Mouse (Mus musculus): ENCODE measurements around the gene Prss53. TPM values are rescaled to one million over a fixed set of nuclear protein-coding genes. Genes with fewer than 3 reads are reported as not detected.

Gene Prss53
- polyA plus RNA-seq, 1 experiment from 2014 or later: 1.8 TPM

DNA sequence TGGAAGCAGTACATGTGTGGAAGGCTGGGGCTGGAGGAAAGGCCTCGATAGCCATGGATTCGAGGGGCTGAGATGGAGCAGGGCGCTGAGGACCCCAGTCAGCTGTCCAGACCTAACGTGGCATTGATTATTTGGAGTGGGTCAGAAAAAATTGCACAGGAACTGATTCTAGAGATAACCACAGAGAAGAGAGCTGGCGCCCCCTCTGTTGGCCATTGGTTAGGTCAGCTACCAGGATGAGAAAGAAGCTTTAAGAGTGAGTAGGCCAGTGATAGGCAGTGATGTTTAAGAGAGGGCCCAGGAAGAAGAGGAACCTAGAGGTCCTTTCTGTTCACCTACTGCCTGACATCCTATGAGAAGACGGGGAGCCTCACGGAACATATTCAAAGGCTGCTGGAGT, 28.5 kb upstream of the Prss53 start:
- Histone ChIP-seq H3K27me3 (ENCODE audit: control insufficient read depth, insufficient read depth, low read length) (no peaks in the 10 kb centered on the region), H3K4me1 (ENCODE audit: control insufficient read depth, insufficient read depth, low read length) (peaks cover 5% of the 10 kb centered on the region), H3K9ac (ENCODE audit: low read length) (no peak overlapping the region), H3K27ac (ENCODE audit: low read length) (no peak overlapping the region), H3K36me3 (ENCODE audit: control insufficient read depth, insufficient read depth, low read length) (peaks cover 8% of the 10 kb centered on the region; the same call in 1 of the 2 replicates), H3K4me2 (ENCODE audit: low read depth, low read length) (no peak overlapping the region), H3K9me3 (replicated peaks; ENCODE audit: control insufficient read depth, low read length) (no peaks in the 10 kb centered on the region), H3K4me3 (replicated peaks; ENCODE audit: low read length) (no peak overlapping the region)
- WGBS: 74% methylated on average over 7 of the region's 7 CpGs
- no peak for ATAC-seq (ENCODE audit: insufficient read depth, low FRiP score)

DNA sequence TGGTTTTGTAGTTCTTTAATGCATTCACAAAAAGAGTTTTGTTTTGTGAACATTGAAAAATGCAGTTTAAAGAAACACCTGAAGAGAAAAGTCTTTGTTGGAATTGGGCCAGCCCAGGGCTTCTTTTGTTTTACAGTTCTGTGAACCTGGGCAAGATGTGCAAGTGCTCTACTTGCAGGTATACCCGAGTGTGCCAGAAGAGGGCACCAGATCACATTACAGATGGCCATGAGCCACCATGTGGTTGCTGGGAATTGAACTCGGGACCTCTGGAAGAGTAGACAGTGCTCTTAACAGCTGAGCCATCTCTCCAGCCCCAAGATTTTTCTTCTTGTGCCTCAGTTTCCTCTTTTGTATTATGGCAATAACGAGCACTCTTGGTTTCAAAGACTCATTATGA, 27.4 kb upstream of the Prss53 start:
- 56% methylated on average over 3 of the region's 3 CpGs for WGBS
- Histone ChIP-seq H3K4me2 (ENCODE audit: low read depth, low read length) (no peak overlapping the region), H3K9me3 (replicated peaks; ENCODE audit: control insufficient read depth, low read length) (no peaks in the 10 kb centered on the region)

DNA sequence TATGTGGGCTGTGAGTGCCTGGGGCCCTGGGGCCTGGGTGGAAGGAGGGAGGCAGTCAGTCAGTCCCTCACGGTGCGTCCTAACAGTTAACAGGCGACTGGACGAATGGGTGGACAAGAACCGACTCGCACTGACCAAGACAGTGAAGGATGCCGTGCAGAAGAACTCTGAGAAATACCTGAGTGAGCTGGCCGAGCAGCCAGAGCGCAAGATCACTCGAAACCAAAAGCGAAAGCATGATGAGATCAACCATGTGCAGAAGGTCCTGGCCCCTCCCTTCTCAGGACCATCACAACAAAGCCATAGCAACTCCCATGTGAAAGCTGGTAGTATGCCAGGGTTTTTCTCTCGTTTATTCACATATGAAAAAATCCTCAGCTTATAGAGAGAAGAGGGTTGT, 24.5 kb upstream of the Prss53 start:
- peaks cover 8% of the 10 kb centered on the region for H3K4me1 ChIP-seq (ENCODE audit: control insufficient read depth, insufficient read depth, low read length)
- H3K27ac ChIP-seq (ENCODE audit: low read length): no peak overlapping the region
- H3K9me3 ChIP-seq (replicated peaks; ENCODE audit: control insufficient read depth, low read length): no peaks in the 10 kb centered on the region
- H3K36me3 ChIP-seq (ENCODE audit: control insufficient read depth, insufficient read depth, low read length): peaks cover 8% of the 10 kb centered on the region; the same call in 1 of the 2 replicates
- no peak overlapping the region for H3K9ac ChIP-seq (ENCODE audit: low read length)
- no peaks in the 10 kb centered on the region for H3K27me3 ChIP-seq (ENCODE audit: control insufficient read depth, insufficient read depth, low read length)
- H3K4me3 ChIP-seq (replicated peaks; ENCODE audit: low read length): no peak overlapping the region
- 91% methylated on average over 12 of the region's 12 CpGs for WGBS
- ATAC-seq (ENCODE audit: insufficient read depth, low FRiP score): no peak
- no peak overlapping the region for H3K4me2 ChIP-seq (ENCODE audit: low read depth, low read length)

More for the DNA sequence above, 27.4 kb upstream of the Prss53 start:
- no peaks in the 10 kb centered on the region for H3K27me3 ChIP-seq (ENCODE audit: control insufficient read depth, insufficient read depth, low read length)
- H3K27ac ChIP-seq (ENCODE audit: low read length): no peak overlapping the region
- no peak for ATAC-seq (ENCODE audit: insufficient read depth, low FRiP score)
- no peak overlapping the region for H3K4me3 ChIP-seq (replicated peaks; ENCODE audit: low read length)
- H3K36me3 ChIP-seq (ENCODE audit: control insufficient read depth, insufficient read depth, low read length): peaks cover 8% of the 10 kb centered on the region; the same call in 1 of the 2 replicates
- peaks cover 6% of the 10 kb centered on the region; the same call in 1 of the 2 replicates for H3K4me1 ChIP-seq (ENCODE audit: control insufficient read depth, insufficient read depth, low read length)
- no peak overlapping the region for H3K9ac ChIP-seq (ENCODE audit: low read length)

DNA sequence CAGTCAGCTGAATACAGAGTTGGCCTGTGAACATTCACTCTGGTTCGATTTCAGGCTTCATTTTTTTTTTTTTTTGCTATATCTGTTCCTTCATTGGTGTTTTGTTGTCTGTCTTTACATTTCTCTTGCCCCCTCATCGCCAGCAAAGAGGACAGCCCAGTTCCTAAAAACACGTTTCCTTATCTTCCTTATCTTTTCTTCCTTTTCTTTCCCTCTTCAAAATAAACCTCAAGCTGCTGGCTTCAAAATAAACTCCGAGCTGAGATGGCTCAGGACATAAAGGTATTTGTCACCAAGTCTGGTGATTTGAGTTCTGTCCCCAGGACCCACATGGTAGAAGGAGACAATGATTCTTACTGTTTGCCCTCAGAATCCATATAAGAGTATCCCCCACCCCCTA, 22.2 kb upstream of the Prss53 start:
- Histone ChIP-seq H3K9me3 (replicated peaks; ENCODE audit: control insufficient read depth, low read length) (no peaks in the 10 kb centered on the region), H3K4me1 (ENCODE audit: control insufficient read depth, insufficient read depth, low read length) (peaks cover 8% of the 10 kb centered on the region), H3K9ac (ENCODE audit: low read length) (peak overlapping the region; percentile 93), H3K4me3 (replicated peaks; ENCODE audit: low read length) (peak overlapping the region; percentile 99), H3K27ac (ENCODE audit: low read length) (peak overlapping the region; percentile 94), H3K4me2 (ENCODE audit: low read depth, low read length) (peak overlapping the region; percentile 88), H3K36me3 (ENCODE audit: control insufficient read depth, insufficient read depth, low read length) (peaks cover 14% of the 10 kb centered on the region), H3K27me3 (ENCODE audit: control insufficient read depth, insufficient read depth, low read length) (no peaks in the 10 kb centered on the region)
- WGBS: 12% methylated on average over 4 of the region's 4 CpGs
- ATAC-seq (ENCODE audit: insufficient read depth, low FRiP score): no peak

DNA sequence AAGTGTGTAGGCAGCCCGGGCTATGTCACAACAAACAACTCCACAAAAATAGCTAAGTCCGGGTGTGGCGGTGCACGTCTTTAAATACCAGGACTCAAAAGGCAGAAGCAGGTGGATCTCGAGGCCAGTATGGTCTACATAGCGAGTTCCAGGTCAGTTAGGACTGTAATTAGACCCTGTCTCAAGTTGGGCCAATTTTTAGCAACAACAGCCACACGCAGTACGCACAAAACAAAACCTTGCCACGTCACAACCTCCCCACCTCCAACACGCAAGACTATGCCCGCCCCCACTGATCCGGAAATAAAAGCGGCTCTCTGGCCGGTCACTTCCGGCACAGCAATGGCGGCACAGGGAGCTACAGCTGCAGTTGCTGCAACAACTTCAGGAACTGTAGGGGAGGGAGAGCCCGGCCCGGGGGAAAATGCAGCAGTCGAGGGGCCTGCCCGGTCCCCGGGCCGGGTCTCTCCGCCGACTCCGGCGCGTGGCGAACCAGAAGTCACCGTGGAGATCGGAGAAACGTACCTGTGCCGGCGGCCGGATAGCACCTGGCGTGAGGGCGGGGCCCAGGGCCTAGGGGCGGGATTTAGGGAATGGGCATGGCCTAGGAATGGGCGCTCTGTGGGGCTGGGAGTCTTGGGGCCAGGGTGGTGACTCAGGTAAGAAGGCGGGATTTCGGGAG, 21.6 kb upstream of the Prss53 start, which contains the start of gene Kat8:
TSS of gene Kat8 (plus strand) at position 327 of the 682 bp plus-strand sequence.
- Histone ChIP-seq H3K9ac (ENCODE audit: low read length) (peak within 1 kb of the TSS; percentile 93), H3K36me3 (ENCODE audit: control insufficient read depth, insufficient read depth, low read length) (peaks cover 19% of the 10 kb centered on the region), H3K4me3 (replicated peaks; ENCODE audit: low read length) (peak within 1 kb of the TSS; percentile 99), H3K4me1 (ENCODE audit: control insufficient read depth, insufficient read depth, low read length) (peaks cover 8% of the 10 kb centered on the region), H3K4me2 (ENCODE audit: low read depth, low read length) (peak within 1 kb of the TSS; percentile 88), H3K27me3 (ENCODE audit: control insufficient read depth, insufficient read depth, low read length) (no peaks in the 10 kb centered on the region), H3K9me3 (replicated peaks; ENCODE audit: control insufficient read depth, low read length) (no peaks in the 10 kb centered on the region), H3K27ac (ENCODE audit: low read length) (peak within 1 kb of the TSS; percentile 94)
- under 1% methylated on average over 40 of the region's 40 CpGs for WGBS
- ATAC-seq (ENCODE audit: insufficient read depth, low FRiP score): peak; percentile 95

DNA sequence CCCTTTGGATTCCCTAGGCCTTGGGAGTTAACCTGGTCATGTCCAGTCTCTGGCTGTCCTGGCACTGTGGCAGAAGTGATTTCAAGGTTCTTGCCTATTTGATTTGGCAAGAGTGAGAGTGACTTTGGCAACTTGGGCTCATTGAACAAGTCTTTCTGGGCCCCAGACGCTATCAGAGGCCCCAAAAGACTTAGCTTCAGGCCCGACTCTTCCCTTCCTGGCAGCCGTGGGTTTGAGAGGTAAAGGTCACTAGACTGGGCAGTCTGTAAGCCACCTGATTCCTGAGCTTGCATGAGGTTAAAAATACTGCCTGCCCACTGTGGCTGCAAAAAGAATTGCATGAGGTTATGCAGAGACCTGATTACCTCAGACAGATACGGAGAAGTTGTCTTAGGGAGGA, 17.9 kb upstream of the Prss53 start:
- no peak overlapping the region for H3K27ac ChIP-seq (ENCODE audit: low read length)
- no peak overlapping the region for H3K4me2 ChIP-seq (ENCODE audit: low read depth, low read length)
- peaks cover 17% of the 10 kb centered on the region for H3K4me1 ChIP-seq (ENCODE audit: control insufficient read depth, insufficient read depth, low read length)
- H3K4me3 ChIP-seq (replicated peaks; ENCODE audit: low read length): no peak overlapping the region
- H3K9me3 ChIP-seq (replicated peaks; ENCODE audit: control insufficient read depth, low read length): no peaks in the 10 kb centered on the region
- no peak for ATAC-seq (ENCODE audit: insufficient read depth, low FRiP score)
- WGBS: 88% methylated on average over 4 of the region's 4 CpGs
- no peak overlapping the region for H3K9ac ChIP-seq (ENCODE audit: low read length)
- H3K36me3 ChIP-seq (ENCODE audit: control insufficient read depth, insufficient read depth, low read length): peaks cover 26% of the 10 kb centered on the region
- H3K27me3 ChIP-seq (ENCODE audit: control insufficient read depth, insufficient read depth, low read length): no peaks in the 10 kb centered on the region

DNA sequence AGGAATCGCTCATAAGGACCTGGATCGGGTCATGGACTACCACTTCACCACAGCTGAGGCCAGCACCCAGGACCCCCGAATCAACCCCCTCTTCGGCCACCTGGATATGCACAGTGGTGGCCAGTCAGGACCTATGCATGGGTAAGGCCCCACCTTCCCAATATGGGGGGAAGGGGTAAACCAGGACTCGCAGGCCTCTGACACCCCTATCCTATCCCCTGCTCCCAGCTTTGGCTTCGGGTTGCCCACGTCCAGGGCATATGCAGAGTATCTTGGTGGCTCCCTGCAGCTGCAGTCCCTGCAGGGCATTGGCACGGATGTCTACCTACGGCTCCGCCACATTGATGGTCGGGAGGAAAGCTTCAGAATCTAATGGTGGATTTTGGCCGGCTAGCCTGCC, 17.2 kb upstream of the Prss53 start:
- WGBS: 94% methylated on average over 12 of the region's 12 CpGs
- peaks cover 13% of the 10 kb centered on the region for H3K4me1 ChIP-seq (ENCODE audit: control insufficient read depth, insufficient read depth, low read length)
- H3K27me3 ChIP-seq (ENCODE audit: control insufficient read depth, insufficient read depth, low read length): no peaks in the 10 kb centered on the region
- H3K4me2 ChIP-seq (ENCODE audit: low read depth, low read length): no peak overlapping the region
- no peak overlapping the region for H3K4me3 ChIP-seq (replicated peaks; ENCODE audit: low read length)
- no peak for ATAC-seq (ENCODE audit: insufficient read depth, low FRiP score)
- H3K27ac ChIP-seq (ENCODE audit: low read length): no peak overlapping the region
- no peaks in the 10 kb centered on the region for H3K9me3 ChIP-seq (replicated peaks; ENCODE audit: control insufficient read depth, low read length)
- no peak overlapping the region for H3K9ac ChIP-seq (ENCODE audit: low read length)
- peaks cover 26% of the 10 kb centered on the region for H3K36me3 ChIP-seq (ENCODE audit: control insufficient read depth, insufficient read depth, low read length)

DNA sequence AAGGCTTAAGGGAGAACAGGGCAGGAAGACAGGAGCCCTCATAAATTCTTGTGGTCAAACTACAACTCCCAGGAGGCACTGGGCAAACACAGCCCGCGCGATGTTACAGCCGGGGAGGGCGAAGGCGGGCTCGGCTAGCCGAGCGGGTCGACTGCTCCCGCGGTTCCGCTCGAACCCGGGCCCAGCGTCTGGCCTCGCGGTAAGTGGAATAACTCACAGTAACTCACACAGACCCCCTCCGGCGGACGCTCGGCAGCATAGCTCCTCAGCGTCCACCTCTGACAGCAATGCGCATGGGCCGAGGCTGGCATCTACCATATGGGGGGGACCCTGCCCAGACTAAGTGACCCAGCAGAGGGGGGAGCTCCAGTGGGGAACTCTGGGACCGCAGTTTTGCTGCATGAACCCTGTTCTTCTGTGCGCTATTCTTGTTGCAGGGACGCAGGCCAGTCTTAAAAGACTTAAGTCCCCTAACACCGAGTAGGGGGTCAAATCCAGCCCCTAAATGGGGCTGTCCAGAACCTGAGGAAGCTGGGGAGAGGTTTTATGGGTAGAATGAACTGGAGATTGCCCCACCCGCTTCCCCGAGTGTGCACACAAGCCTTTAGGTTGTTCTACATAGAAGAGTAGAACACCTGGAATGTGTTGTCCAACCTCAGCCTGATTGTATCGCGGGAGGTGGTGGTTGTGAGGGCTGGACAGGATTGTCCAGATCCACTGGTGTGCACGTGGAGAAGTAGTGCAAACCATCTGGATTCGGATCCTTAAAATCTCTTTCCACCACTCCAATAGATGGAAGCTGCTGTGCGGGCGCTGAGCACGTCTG, 13.4 kb upstream of the Prss53 start, which contains the start of gene Bckdk:
TSS of gene Bckdk (plus strand) at position 112 of the 826 bp plus-strand sequence.
- 6% methylated on average over 38 of the region's 38 CpGs for WGBS
- peak within 1 kb of the TSS; percentile 89 for H3K4me2 ChIP-seq (ENCODE audit: low read depth, low read length)
- H3K4me3 ChIP-seq (replicated peaks; ENCODE audit: low read length): peak within 1 kb of the TSS; percentile 61
- H3K27me3 ChIP-seq (ENCODE audit: control insufficient read depth, insufficient read depth, low read length): no peaks in the 10 kb centered on the region
- peak within 1 kb of the TSS; percentile 93 for H3K9ac ChIP-seq (ENCODE audit: low read length)
- H3K27ac ChIP-seq (ENCODE audit: low read length): peak within 1 kb of the TSS; percentile 59
- H3K4me1 ChIP-seq (ENCODE audit: control insufficient read depth, insufficient read depth, low read length): peaks cover 9% of the 10 kb centered on the region
- H3K9me3 ChIP-seq (replicated peaks; ENCODE audit: control insufficient read depth, low read length): no peaks in the 10 kb centered on the region
- H3K36me3 ChIP-seq (ENCODE audit: control insufficient read depth, insufficient read depth, low read length): peaks cover 26% of the 10 kb centered on the region
- ATAC-seq (ENCODE audit: insufficient read depth, low FRiP score): peak; percentile 92

DNA sequence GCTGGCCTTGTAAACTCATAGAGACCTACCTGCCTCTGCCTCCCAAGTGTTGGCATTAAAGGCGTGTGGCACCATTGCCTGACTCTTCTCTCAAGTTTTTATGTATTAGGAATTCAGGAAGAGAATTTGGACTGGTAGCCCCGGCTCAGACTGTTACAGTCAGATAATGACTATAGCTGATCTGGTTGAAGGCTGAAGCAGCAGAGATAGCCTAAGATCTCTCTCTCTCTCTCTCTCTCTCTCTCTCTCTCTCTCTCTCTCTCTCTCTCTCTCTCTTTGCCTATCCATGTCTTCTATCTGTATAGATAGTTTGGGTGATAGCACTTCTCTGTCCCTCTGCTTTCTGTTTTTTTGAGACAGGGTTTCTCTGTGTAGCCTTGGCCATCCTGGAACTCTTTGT, 11.0 kb upstream of the Prss53 start:
- no peak overlapping the region for H3K27ac ChIP-seq (ENCODE audit: low read length)
- WGBS: 74% methylated on average over 2 of the region's 2 CpGs
- no peak for ATAC-seq (ENCODE audit: insufficient read depth, low FRiP score)
- no peak overlapping the region for H3K4me2 ChIP-seq (ENCODE audit: low read depth, low read length)
- H3K36me3 ChIP-seq (ENCODE audit: control insufficient read depth, insufficient read depth, low read length): peaks cover 12% of the 10 kb centered on the region; the same call in 1 of the 2 replicates
- peaks cover 9% of the 10 kb centered on the region for H3K4me1 ChIP-seq (ENCODE audit: control insufficient read depth, insufficient read depth, low read length)
- H3K9ac ChIP-seq (ENCODE audit: low read length): no peak overlapping the region
- H3K9me3 ChIP-seq (replicated peaks; ENCODE audit: control insufficient read depth, low read length): no peaks in the 10 kb centered on the region
- no peaks in the 10 kb centered on the region for H3K27me3 ChIP-seq (ENCODE audit: control insufficient read depth, insufficient read depth, low read length)
- H3K4me3 ChIP-seq (replicated peaks; ENCODE audit: low read length): no peak overlapping the region

All from stomach, embryonic 16.5 days (tissue).